In the genomic region with DNA sequence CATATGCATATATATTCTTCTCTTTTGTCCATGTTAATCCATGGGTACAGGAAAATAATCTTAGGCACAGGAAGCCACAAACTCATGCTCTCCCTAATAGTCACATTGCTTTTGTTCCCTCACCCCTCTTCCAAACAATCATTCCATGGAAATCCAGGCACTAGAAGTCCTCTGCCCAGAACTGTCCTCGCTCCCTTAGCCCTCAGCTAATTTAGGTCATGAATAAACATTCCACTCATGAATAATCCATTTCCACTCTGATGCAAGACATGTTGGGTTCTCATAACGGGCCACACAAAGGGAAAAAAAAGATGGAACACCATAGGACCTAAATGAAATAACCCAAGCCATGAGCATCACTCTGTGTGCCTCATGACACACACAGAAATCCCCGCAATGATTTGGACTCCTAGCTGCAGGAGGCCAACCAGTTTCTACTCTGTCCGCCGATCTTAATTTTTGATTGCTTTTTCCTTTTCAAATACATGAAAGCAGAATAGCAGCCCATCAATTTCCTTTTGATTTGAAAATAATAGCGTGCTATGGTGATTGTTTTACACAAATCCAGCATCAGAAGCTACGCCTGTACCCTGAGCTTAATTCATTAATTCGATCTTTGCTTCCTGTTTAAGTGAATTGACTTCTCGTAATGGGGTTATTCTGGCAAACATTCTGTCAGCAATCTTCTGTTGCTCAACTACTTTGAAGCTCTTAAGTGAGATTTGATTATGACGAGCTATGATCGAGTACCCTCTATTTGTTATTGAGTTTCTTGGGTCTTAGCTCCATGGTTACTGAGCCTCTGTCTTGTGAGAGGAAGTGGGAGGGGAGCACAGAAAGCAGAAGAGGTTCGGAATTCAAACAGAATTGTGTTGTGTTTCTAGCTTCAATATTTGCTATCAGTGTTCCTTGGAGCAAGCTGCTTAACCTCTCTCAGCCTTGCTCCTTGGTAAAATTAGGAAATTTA, we compare ENCODE assay signal across 24 mouse cellular contexts.
DNase-seq lines count a peak whose midpoint lies in the region; ATAC-seq and TF ChIP-seq lines count a peak whose summit lies in the region.
"Had no signal": no experiment of that assay in that cellular context is flagged by ENCODE, and none has a peak within 500 bp of the region (broad histone marks: within the 10 kb centered on the region; RNA-seq: fewer than 3 reads in every experiment).

No protein-coding gene starts in this region.

- ATAC-seq in forebrain, embryonic 13.5 days, result peak; percentile 36; the same call in 1 of the 2 replicates
- no peak for ATAC-seq in forebrain, embryonic 11.5 days (replicated peaks; ENCODE audit: low FRiP score)
- peak; percentile 68 for ATAC-seq in lung, embryonic 14.5 days (ENCODE audit: insufficient read depth)
- ATAC-seq in midbrain, embryonic 13.5 days, result peak; percentile 60; the same call in 1 of the 2 replicates
- ATAC-seq: activated CD4-positive, CD25-positive, alpha-beta regulatory T cell, adult 4 months; inflammation-experienced regulatory T-cells, adult 6 months had no signal

- WGBS in forebrain, embryonic 13.5 days, result 66% methylated on average over 12 of the region's 12 CpGs
- WGBS in forebrain, embryonic 11.5 days, result 74% methylated on average over 12 of the region's 12 CpGs
- 38% methylated on average over 12 of the region's 12 CpGs for WGBS in lung, embryonic 14.5 days
- 64% methylated on average over 12 of the region's 12 CpGs for WGBS in midbrain, embryonic 13.5 days
- WGBS in midbrain, embryonic 10.5 days, result 85% methylated on average over 12 of the region's 12 CpGs

- no peak overlapping the region for H3K4me2 ChIP-seq in forebrain, embryonic 13.5 days
- no peak overlapping the region for H3K4me2 ChIP-seq in forebrain, embryonic 11.5 days (ENCODE audit: low read depth, low read length, severe bottlenecking)
- H3K4me2 ChIP-seq in lung, embryonic 14.5 days, result 0 out of 2 replicates have a peak overlapping the region, but pooled peaks have one; percentile 1
- H3K4me2 ChIP-seq in midbrain, embryonic 13.5 days (replicated peaks), result no peak overlapping the region
- H3K4me2 ChIP-seq: heart, embryonic 15.5 days; hindbrain, embryonic 13.5 days; liver, embryonic 15.5 days; neural tube, embryonic 13.5 days had no signal

- H3K4me1 ChIP-seq in forebrain, embryonic 13.5 days, result no peaks in the 10 kb centered on the region
- no peaks in the 10 kb centered on the region for H3K4me1 ChIP-seq in forebrain, embryonic 11.5 days (replicated peaks; ENCODE audit: control insufficient read depth, insufficient read depth, low read length)
- no peaks in the 10 kb centered on the region for H3K4me1 ChIP-seq in lung, embryonic 14.5 days (ENCODE audit: insufficient read depth)
- H3K4me1 ChIP-seq in midbrain, embryonic 13.5 days (replicated peaks), result peaks cover 5% of the 10 kb centered on the region; the same call in 1 of the 2 replicates
- no peaks in the 10 kb centered on the region; the same call in 1 of the 2 replicates for H3K4me1 ChIP-seq in midbrain, embryonic 10.5 days
- H3K4me1 ChIP-seq: heart, embryonic 10.5 days; heart, embryonic 15.5 days; liver, embryonic 15.5 days had no signal

- no peak overlapping the region for H3K9ac ChIP-seq in forebrain, embryonic 13.5 days
- H3K9ac ChIP-seq in forebrain, embryonic 11.5 days (ENCODE audit: low read length), result no peak overlapping the region
- H3K9ac ChIP-seq in lung, embryonic 14.5 days, result no peak overlapping the region
- no peak overlapping the region for H3K9ac ChIP-seq in midbrain, embryonic 13.5 days (replicated peaks)
- H3K9ac ChIP-seq: heart, embryonic 15.5 days; hindbrain, embryonic 13.5 days; liver, embryonic 15.5 days; neural tube, embryonic 13.5 days had no signal

- H3K36me3 ChIP-seq in forebrain, embryonic 13.5 days (ENCODE audit: poor library complexity, severe bottlenecking), result no peaks in the 10 kb centered on the region
- no peaks in the 10 kb centered on the region for H3K36me3 ChIP-seq in forebrain, embryonic 11.5 days (ENCODE audit: control insufficient read depth, insufficient read depth, low read length)
- no peaks in the 10 kb centered on the region for H3K36me3 ChIP-seq in lung, embryonic 14.5 days (ENCODE audit: insufficient read depth)
- H3K36me3 ChIP-seq in midbrain, embryonic 13.5 days, result no peaks in the 10 kb centered on the region
- H3K36me3 ChIP-seq in midbrain, embryonic 10.5 days, result no peaks in the 10 kb centered on the region
- H3K36me3 ChIP-seq: heart, embryonic 10.5 days; heart, embryonic 15.5 days; hindbrain, embryonic 13.5 days; liver, embryonic 15.5 days; neural tube, embryonic 13.5 days had no signal

- no peak for DNase-seq in forebrain, embryonic 11.5 days (ENCODE audit: low spot score)
- DNase-seq in lung, embryonic 14.5 days, result peak; percentile 71
- no peak for DNase-seq in lung, postnatal 14 days
- no peak for DNase-seq in midbrain, embryonic 10.5 days (ENCODE audit: low spot score)
- no peak for DNase-seq in cerebellum, postnatal 36 days
- no peak for DNase-seq in cerebellum, adult 11-12 months
- DNase-seq: adrenal gland, adult 2 months; adrenal gland, postnatal 36 days; cerebellum, adult 8-10 months; cerebellum, postnatal 25 days; gastrocnemius, postnatal 14 days; kidney, adult 11 months; kidney, postnatal 14 days; thymus, adult 2 months; thymus, postnatal 36 days had no signal

- H3K9me3 ChIP-seq in forebrain, embryonic 13.5 days (replicated peaks), result no peaks in the 10 kb centered on the region
- H3K9me3 ChIP-seq in forebrain, embryonic 11.5 days (ENCODE audit: control insufficient read depth, low read length), result no peaks in the 10 kb centered on the region
- H3K9me3 ChIP-seq in lung, embryonic 14.5 days (ENCODE audit: low read depth, low read length), result no peaks in the 10 kb centered on the region
- no peaks in the 10 kb centered on the region for H3K9me3 ChIP-seq in midbrain, embryonic 13.5 days
- no peaks in the 10 kb centered on the region for H3K9me3 ChIP-seq in midbrain, embryonic 10.5 days (replicated peaks)
- H3K9me3 ChIP-seq: heart, embryonic 10.5 days; heart, embryonic 15.5 days; hindbrain, embryonic 13.5 days; liver, embryonic 15.5 days; neural tube, embryonic 13.5 days had no signal

- TF ChIP-seq CTCF in lung, embryonic 14.5 days (IDR thresholded peaks at IDR 0.05; ENCODE audit: low read depth), result no peak

- no peak overlapping the region for H3K27ac ChIP-seq in forebrain, embryonic 13.5 days
- no peak overlapping the region for H3K27ac ChIP-seq in forebrain, embryonic 11.5 days (ENCODE audit: low read depth, low read length)
- H3K27ac ChIP-seq in lung, embryonic 14.5 days (ENCODE audit: low read depth), result no peak overlapping the region
- H3K27ac ChIP-seq in midbrain, embryonic 13.5 days, result no peak overlapping the region
- H3K27ac ChIP-seq in midbrain, embryonic 10.5 days (replicated peaks), result no peak overlapping the region
- H3K27ac ChIP-seq: heart, embryonic 10.5 days; heart, embryonic 15.5 days; hindbrain, embryonic 13.5 days; liver, embryonic 15.5 days; neural tube, embryonic 13.5 days had no signal

- H3K27me3 ChIP-seq in forebrain, embryonic 13.5 days, result no peaks in the 10 kb centered on the region
- H3K27me3 ChIP-seq in forebrain, embryonic 11.5 days (ENCODE audit: control insufficient read depth, insufficient read depth, low read length), result no peaks in the 10 kb centered on the region
- H3K27me3 ChIP-seq in lung, embryonic 14.5 days (ENCODE audit: insufficient read depth, low read length), result no peaks in the 10 kb centered on the region
- no peaks in the 10 kb centered on the region for H3K27me3 ChIP-seq in midbrain, embryonic 13.5 days
- no peaks in the 10 kb centered on the region for H3K27me3 ChIP-seq in midbrain, embryonic 10.5 days (ENCODE audit: low read depth, poor library complexity, severe bottlenecking)
- H3K27me3 ChIP-seq: heart, embryonic 15.5 days; hindbrain, embryonic 13.5 days; liver, embryonic 15.5 days; neural tube, embryonic 13.5 days had no signal

- no peak overlapping the region for H3K4me3 ChIP-seq in forebrain, embryonic 13.5 days
- no peak overlapping the region for H3K4me3 ChIP-seq in forebrain, embryonic 11.5 days (ENCODE audit: low read depth, low read length)
- no peak overlapping the region for H3K4me3 ChIP-seq in lung, embryonic 14.5 days (ENCODE audit: low read depth, low read length)
- H3K4me3 ChIP-seq in midbrain, embryonic 13.5 days (replicated peaks), result no peak overlapping the region
- no peak overlapping the region for H3K4me3 ChIP-seq in midbrain, embryonic 10.5 days
- H3K4me3 ChIP-seq: heart, embryonic 10.5 days; heart, embryonic 15.5 days; hindbrain, embryonic 13.5 days; liver, embryonic 15.5 days; neural tube, embryonic 13.5 days had no signal
